Mouse (Mus musculus) embryo, embryonic 10 days (tissue): ENCODE data around the gene Gm39566.

Experiments
- DNase-seq: peaks from one replicate; pipeline ENCODE4 v3.0.0-alpha.2; 2015; ENCODE audit warnings: low spot score

Gm39566 gene

DNA sequence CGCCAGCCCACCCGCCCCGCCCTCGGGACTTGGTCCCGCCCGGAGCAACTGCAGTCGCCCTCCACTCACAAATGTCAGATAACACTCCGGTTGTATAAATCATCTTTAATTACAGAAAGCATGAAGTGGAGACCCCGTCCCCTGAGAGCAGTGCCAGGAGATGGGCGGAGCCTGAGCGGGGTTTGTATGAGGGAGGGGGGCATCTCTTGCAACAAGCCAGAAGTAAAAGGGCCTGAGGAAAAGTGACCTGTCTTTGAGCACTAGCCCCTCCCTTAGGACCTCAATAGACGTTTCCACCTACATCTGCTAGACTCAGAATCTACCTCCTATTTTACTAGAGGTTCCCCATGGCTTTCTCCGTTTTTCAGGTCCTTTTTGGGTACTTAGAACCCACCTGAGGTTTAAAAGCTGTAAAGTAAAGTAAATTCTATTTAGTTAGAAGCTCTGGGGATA lies 19.1 kb downstream of the Gm39566 start:
- no peak for DNase-seq

DNA sequence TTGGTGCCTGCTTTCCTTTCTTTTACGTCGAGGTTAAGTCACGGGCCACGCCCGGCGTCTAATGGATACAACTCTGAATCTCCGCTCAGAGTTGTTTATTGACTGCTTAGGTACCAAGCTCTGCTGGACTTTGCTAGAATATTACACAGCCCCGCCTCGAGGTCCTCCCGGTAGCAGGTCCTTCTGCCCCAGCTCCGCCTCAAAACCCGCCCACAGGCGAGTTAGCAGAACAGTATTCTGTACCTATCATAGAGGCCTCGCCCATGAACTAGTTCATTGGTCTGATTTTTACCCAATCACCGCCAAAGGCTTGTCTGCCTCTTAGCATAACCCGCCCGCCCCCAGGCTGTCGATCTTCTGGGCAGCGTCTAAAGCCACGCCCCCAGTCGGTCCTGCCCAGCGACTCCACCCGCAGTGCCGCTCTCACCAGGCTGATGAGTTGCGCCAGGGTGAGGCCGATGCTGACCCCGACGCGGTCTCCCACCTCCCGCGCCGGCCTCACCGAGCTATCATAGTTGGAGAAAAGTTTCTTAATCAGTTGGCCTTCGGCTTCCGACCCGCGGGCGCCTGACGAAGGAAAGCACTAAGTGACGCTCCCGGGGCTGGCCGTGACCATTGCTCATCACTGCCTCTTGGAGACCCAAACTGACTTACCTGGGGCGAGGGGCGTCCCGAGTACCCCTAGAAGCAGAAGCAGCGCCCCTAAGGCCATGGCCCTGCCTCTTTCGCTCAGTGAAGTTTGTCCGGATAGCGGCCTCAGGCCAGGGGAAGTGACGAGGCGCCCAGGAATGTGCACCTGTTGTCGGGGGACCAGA lies 19.7 kb downstream of the Gm39566 start, which contains the start of gene Chrnb1:
Gene Chrnb1 (minus strand): TSS at position 776 of the 815 bp plus-strand sequence.
- DNase-seq: peak; percentile 97

GRCm38 (mm10) chr11:69793429-69793828 lies 21.7 kb downstream of the Gm39566 start:
- no peak for DNase-seq

DNA sequence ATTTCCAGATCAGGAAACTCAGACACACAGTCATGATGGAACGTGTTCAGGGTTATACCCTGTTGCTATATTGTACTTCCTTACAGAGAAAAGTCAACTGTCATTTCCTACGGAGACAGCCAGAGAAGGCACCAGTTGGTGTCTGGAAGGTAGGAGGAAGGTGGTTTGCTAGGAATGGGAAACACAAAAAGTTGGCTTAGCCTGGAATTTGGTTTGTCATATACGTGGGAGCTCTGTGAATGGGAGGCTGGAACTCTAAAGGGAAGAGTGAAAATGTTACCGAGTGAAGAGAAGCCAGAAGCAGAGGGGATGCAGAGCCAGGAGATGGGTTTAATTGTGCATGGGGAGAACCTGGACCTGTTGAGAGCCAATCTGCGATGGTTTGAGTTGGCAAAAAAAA lies 23.7 kb downstream of the Gm39566 start:
- DNase-seq: no peak

- DNase-seq: no peak
These were observed 25.7 kb downstream of the Gm39566 start for GRCm38 (mm10) chr11:69789431-69789830.

GRCm38 (mm10) chr11:69787306-69787705 lies 27.8 kb downstream of the Gm39566 start:
- no peak for DNase-seq

GRCm38 (mm10) chr11:69784793-69785272 lies 30.3 kb downstream of the Gm39566 start:
- no peak for DNase-seq

DNA sequence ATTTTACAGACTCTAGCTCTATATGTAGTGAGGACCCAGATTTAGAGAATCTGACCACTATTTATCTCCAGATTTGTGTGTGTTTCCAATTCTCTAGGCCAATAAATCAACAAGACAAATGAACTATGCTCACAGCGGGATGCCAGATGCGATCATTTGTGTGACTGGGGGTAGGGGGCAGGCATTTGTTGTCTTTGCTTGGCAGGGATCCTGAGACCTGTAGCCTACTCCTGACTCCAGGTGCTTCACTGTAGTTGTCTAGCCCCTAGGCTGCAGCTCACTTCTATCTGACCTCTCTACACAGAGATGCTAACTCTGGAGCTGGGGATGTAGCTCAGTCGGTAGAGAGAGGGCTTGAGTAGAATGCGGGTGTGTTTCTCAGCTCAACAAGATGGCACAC lies 33.3 kb downstream of the Gm39566 start:
- no peak for DNase-seq

DNA sequence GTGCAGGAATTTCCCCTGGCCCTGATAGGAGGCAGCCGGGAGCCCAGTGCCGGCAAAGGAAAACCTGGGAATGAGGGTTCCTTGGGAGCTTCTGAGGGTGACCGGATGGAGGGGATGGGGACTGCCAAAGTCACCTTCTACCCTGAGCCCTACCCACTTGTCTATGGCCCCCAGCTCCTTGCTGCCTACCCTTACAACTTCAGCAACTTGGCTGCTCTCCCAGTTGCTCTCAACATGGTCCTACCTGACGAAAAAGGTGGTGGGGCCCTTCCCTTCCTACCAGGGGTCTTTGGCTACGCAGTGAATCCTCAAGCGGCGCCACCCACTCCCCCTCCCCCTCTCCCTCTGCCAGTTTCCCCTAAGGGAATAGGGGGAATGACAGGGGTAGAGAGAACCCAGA lies 36.1 kb downstream of the Gm39566 start:
- no peak for DNase-seq

GRCm38 (mm10) chr11:69778258-69778982 lies 36.7 kb downstream of the Gm39566 start:
- DNase-seq: no peak

GRCm38 (mm10) chr11:69777504-69778257 lies 37.4 kb downstream of the Gm39566 start:
- DNase-seq: no peak

- no peak for DNase-seq
These were observed 38.6 kb downstream of the Gm39566 start for GRCm38 (mm10) chr11:69776488-69776887.

DNA sequence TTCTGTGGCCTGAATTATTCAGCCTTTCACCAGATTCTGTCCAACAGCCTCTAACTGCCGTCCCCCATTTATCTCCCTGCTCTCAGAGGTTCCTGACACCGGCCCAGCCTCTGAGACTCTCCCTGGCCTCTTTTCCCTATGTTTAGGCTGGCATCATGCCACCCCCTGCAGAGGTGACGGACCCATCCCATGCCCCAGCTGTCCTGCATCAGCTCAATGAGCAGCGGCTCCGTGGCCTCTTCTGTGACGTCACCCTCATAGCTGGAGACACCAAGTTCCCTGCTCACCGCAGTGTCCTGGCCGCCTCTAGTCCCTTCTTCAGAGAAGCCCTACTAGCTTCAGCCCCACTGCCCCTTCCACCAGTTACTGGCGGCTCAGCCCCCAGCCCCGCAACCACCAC lies 39.4 kb downstream of the Gm39566 start:
- no peak for DNase-seq

DNA sequence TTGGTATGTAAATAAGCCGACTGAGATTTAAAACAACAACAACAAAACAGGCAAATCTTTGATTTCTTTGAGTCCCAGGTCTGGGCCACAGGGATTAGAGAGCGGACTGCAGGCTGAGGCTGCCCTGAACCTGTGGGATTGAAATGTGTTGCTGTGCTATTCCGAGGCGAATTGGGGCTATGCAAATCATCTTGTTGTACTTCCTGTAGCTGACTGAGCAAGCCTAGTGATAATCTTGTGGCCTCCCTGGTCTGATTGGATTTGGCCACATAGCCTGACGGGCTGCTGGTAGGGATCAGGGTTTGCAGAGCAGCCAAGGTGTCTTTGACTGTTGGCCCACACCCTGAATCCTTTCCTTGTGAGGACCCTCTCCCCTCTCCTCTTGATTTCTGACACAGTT lies 40.1 kb downstream of the Gm39566 start:
- no peak for DNase-seq

DNA sequence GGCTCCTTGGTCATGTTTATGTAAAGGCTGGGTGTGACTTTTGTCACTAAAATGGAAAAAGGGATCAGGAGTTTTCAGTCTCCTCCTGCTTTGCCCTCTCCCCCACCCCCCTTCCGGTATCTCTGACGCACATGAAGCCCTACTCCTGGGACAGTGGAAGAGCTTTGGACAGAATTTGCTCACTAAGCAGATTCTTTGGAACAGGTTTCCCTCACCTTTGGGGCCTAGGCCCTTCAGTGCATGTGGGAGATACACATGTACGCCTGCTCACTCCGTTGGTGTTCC lies 47.5 kb downstream of the Gm39566 start:
- DNase-seq: no peak

- DNase-seq: no peak
These were observed 48.0 kb downstream of the Gm39566 start for GRCm38 (mm10) chr11:69766872-69767624.

- peak; percentile 34 for DNase-seq
These were observed 48.9 kb downstream of the Gm39566 start for GRCm38 (mm10) chr11:69766126-69766609.

DNA sequence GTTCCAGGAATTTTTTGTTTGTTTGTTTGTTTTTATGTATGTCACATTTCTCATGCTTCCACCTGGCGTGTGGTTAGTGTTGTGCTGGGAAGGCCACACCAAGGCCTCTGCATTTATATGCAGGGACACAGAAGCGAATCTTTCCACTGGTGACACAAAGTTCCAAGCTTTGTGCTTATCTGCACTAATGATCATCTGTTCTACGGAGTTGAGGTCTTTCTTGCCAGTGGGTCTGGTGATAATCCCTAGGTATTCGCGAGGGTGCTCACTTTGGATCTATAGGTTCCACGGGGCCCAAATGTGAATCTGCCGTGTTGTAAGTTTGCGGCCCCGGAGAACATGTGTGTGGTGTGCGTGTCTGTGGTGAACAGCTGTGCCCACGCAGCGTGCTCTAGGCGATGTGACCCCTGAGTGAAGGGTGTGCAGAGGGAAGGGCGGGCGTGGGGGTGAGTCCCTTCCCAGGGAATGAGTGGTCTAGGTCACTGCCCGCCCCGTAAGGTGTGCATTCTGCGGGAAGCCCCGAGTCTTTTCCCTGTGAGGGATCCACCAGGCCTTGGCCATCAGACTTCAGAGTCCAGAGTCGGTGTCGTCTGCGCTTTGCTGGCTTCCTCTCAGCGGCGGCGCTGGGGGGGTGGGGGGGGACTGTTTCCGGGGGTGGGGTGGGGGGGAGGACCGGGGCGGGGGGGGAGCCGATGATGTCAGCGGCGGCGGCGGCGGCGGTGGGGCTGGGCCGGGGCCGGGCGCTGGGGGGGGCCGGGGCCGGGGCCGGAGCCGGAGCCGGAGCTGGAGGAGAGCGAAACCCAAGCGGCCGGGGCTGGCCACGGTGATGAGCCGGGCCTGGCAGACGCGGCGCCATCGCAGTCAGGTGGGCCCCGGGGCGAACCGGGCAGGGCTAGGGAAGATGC lies 49.6 kb downstream of the Gm39566 start, which contains the start of gene Zbtb4:
Gene Zbtb4 (plus strand): TSS at position 692 of the 905 bp plus-strand sequence.
- peak; percentile 38 for DNase-seq

- DNase-seq: peak; percentile 29
These were observed 51.5 kb downstream of the Gm39566 start for GRCm38 (mm10) chr11:69763551-69763950.

DNA sequence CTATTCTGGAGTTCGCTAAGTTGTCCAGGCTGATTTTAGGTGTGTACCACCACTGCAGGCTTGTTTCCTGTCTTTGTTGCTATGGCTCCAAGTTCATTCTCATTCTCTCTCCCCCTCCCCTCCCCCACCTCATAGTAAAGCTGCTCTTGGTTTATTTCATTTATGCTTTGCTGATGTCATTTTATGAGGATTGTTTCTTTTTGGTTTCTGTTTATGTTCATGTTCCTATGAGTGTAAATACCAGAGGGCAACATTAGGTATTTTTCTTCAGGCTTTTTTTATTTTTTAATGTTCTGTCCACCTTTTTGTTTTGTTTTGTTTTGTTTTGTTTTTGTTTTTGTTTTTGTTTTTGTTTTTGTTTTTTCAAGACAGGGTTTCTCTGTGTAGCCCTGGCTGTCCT lies 53.2 kb downstream of the Gm39566 start, which contains the start of gene Slc35g3:
Gene Slc35g3 (minus strand): TSS at position 101 of the 400 bp plus-strand sequence.
- no peak for DNase-seq
